Mouse (Mus musculus): ENCODE results near the gene Tagap.

Tagap gene

GRCm38 (mm10) chr17:7925413-7926160 is at the start of gene Tagap:
Gene Tagap (plus strand): TSS chr17:7926000.
- peak in 1 of 2 experiments; percentile 30 for DNase-seq

DNA sequence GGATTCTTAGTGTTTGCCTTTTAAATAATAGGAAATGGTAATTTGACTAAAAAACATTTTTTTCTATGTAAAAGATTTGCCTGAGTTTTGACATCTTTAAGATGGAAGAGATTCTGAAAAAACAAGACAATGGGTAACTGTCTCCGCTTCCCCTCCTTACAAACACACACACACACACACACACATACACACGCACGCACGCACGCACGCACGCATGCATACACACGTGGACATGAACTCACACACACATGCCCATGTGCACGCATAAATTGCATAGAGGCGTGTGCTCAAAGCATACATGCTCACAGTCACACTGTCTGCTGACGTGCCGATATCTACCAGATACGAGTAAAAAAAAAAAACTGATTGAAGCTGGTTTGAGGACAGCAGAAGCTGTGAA is 49.3 kb upstream of the Tagap start:
- DNase-seq: no peak

DNA sequence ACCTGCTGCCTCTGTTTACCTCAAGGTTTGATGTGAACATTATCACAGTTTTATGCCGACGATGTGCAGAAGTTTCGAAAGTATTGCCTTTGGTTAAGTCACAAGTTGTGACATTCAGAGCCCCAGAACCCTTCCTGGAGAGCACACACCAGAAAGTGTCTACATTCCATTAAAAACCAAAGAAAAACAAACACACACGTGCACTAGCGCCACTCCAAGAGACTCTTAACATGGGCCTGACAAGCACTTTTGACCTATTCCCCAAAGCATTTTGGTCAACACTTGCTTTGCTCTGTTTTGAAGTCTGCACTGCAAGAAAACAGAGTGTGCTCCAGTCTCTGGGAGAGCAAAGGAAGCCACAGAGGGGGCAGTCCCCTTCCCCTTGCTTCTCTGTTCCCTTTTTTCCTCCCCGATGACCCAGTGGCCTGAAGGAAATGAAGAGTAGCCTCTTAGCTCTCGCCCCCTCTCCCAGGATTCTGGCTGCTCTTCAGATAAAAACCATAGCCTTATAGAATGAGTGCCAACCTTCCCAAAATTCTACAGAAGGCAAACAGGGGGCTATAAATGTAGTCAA is 48.5 kb upstream of the Tagap start:
- no peak for DNase-seq

DNA sequence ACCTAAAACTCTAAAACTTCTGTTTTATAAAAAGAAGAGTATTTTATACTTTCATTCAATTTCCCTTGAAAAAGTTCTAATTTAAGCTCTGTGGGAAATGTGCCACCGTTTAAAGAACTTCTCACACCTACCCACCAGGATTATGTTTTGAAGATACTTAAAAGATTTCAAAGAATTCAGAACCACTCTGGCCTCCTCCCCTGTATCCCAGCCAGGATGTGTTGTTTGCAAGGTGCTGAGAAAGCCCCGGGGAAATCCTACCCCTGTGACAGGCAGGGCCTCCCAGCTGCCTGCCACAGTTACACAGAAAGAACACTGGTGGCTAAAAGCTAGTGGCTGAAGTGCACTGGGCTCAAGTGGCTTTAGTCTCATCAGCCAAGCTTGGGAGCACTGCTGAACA is 47.9 kb upstream of the Tagap start:
- DNase-seq: no peak

DNA sequence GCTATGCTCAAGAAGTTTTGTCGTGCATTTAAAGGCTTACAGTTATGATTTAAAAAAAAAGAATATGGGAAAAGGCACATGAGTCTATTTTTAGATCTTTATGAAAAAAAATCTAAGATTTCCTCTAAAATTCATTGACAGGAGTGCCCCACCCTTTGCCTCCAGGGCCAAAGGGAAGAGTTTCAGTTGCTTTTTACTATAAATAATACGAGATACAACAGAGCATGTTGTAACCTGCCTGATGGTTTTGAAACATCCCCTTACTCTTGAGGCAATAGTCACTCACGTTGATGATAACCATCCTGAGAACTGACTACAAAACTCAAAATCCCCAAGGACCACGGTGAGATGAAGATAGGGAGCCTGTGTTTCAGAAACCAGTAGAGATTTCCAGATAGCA is 46.3 kb upstream of the Tagap start:
- DNase-seq: no peak

DNA sequence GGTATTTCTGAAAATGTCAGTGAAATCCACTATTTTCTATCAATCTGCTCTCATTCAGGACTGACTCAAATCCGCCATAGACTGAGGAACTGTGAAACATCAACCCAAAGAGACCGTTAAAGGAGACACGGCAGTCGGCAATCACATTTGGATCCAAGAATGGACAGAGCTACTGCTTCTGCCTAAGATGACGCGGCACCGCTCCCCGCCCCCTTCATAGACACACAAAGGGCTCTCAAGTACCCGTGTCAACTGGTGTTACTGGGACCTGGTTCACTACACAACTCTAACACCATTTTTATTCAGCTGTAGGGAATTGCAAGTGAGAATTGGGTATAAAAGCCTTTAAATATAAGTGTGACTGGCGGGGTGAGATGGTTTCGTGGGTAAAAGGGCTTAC is 42.7 kb upstream of the Tagap start:
- no peak for DNase-seq

DNA sequence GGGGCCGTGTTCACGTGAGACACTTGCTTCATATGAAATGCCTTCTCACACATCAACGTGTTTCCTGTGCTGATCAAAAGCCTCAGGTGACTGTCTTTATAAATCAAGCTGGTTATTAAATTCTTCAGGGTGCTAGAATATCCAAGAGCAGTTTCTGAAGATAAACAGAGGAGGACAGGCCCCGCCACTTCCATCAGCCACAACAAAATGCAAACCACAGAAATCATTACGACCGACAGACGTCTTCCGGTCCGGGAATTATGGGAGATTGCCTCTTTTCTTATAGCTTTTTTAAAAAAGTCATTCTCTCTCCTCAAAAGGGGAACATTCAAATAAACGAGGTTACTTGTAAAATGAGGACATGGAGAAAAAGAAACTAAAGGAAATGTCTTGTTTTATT is 41.2 kb upstream of the Tagap start:
- no peak for DNase-seq

DNA sequence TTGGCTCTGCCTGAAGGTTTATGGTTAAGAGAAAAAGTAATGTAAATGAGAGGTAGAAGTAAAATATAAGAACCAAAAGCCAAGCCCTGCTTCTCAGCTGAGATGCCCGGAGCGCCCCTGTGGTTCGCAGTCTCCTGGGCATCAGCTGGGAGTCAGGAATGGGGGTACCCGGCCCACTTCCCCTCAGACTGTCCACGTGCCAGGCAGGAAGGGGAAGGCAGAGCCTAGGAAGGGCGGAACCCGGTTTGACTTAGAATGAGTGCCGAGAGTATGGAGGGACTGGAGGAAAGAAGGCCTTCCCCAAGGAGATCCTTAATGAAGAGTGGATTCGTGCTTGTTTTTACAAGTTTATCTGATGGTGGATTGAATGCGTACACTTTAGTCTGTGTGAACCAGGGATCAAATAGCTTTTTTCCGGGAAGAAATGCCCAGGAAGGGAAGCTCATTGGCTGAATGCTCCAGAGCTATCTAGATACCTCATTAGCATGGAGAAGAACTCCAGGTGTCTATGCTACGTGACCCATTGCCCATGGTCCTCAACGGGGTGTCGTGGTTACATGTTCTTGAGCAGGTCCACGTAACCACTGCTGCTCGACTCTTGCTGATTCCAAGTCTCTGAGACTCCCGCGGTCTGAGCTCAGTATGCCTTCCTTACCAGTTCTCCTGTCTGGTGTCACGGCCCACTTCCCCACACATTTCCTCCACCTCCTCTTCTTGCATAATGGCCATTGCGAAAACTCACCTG is 38.6 kb upstream of the Tagap start:
- DNase-seq: no peak

DNA sequence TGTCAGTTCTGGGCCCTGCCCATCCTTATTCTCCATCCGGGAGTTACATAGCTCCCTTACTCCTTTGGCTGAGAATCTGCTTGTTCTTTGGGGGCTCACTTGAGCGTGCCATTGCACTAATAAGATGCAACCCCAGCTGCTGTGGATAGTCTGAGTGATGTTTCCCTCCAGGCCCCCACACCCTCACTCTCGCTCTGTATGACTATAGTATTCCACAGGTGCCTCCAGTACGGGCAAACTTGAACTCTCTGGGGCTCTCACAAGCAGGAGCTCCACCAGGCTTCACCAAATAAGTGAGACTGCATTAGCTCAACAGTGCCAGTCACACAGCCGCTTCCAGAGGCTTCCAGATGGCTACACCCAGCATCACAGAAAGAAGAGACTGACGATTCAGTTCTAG is 37.5 kb upstream of the Tagap start:
- DNase-seq: no peak

DNA sequence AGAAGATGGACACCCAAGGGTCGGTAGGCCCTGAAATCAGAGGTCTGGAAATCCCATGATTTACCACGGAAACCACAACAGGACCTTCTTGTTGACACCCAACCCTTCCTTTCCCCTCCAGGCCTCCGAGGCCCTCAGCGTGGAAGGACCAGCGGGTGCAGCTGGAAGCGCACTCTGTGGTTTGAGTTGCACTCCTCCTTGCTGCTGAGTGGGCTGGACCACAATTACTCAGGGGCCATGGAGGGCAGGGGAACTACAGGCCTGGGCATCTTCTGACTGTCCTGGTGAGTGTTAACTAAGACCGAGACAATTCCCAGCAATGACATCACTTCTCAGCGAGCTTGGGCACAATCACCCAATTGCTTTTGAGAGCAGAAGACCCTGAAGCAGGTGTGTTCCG is 36.8 kb upstream of the Tagap start:
- DNase-seq: no peak

DNA sequence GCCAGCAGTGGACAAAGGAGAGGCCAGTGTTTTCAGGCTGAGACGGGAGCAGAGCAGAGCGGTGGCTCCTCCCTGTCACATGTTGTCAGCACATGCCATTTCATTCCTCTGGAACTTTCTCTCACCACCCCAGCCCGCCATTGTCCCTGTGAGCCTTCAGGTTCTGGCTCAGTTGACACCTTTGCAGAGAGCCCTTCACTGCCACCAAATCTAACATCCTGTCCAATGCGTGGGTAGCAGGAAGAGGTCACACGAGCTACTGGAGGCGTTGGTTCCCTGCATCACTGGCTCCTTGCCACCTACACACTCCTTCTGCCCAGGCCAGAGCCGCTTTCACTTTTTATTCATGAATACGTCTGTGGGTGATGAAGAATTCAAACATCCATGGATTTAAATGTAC is 33.1 kb upstream of the Tagap start:
- no peak for DNase-seq

- DNase-seq: no peak
Measured at GRCm38 (mm10) chr17:7894094-7894493, 31.7 kb upstream of the Tagap start.

GRCm38 (mm10) chr17:7896047-7896635 is 29.7 kb upstream of the Tagap start:
- no peak for DNase-seq

- DNase-seq: no peak
Measured at GRCm38 (mm10) chr17:7897120-7897519, 28.7 kb upstream of the Tagap start.

- DNase-seq: no peak
Measured at GRCm38 (mm10) chr17:7897756-7898155, 28.0 kb upstream of the Tagap start.

DNA sequence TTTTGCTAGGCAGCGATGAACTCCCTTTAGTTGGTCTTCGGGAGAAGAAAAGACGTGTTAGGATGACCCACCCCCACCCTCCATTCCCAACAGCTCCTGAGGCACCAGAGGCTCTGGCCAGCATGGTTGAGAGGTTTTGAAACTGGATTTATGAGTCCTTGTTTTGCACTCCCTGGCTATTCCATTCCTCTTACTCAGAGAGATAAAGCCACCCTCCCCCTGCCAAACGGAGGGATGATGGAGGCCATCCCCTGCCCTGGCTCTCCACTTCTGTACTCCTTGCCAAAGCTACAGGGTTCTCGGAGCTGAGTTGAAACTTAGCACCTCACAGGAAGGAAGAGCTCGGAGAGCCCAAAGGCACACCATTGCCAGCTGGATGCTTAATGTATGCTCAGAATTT is 26.6 kb upstream of the Tagap start:
- DNase-seq: peak in 1 of 2 experiments; percentile 37

DNA sequence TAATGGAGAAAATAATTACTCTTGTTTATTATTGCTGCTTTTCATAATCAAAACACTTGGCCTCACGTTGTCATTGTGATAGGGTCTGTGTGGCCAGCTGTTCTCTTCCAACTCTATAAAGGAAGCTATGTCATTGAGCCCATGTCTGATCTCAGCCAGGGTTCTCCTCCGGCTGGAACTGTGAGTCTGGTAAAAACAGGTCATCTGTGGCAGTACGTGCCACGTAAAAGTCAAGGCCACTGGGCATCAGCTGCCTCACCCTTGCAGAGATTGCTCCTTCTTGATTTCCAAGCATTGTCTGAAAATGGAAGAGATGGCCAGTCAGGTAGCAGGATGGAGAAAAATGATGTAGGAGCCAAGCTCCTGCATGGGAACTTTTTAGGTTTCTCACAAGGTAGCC is 25.8 kb upstream of the Tagap start:
- no peak for DNase-seq

GRCm38 (mm10) chr17:7901536-7901935 is 24.3 kb upstream of the Tagap start:
- DNase-seq: no peak

DNA sequence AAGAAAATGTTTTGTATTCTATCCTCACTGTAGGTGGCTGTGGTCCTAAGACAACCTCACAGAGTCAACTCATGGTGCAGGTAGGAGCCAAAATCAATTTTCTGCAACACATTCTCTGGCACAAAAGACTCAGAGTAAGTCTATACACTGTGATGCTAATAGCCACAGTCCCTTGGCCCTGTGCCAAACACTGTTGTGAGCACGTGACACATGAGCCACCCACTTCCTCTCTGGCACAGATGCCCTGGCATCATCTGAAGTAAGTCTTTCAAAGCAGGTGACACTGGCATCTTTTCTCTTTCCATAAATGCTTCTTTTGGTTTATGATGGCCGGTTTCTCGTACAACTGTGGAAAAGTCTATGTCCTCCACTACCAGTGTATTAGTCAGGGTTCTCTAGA is 23.4 kb upstream of the Tagap start:
- peak in 1 of 2 experiments; percentile 43 for DNase-seq

GRCm38 (mm10) chr17:7904992-7905391 is 20.8 kb upstream of the Tagap start:
- DNase-seq: no peak

- no peak for DNase-seq
Measured at GRCm38 (mm10) chr17:7905936-7906685, 19.7 kb upstream of the Tagap start.

- no peak for DNase-seq
Measured at GRCm38 (mm10) chr17:7914596-7915227, 11.1 kb upstream of the Tagap start.
